Mouse (Mus musculus): ENCODE measurements around the gene Gm9639.
"Not testable (repeated sequence)": the region's sequence is repeated elsewhere in the genome, so short reads cannot be mapped to it uniquely, and the experiment has no call there.

Gm9639 gene

DNA sequence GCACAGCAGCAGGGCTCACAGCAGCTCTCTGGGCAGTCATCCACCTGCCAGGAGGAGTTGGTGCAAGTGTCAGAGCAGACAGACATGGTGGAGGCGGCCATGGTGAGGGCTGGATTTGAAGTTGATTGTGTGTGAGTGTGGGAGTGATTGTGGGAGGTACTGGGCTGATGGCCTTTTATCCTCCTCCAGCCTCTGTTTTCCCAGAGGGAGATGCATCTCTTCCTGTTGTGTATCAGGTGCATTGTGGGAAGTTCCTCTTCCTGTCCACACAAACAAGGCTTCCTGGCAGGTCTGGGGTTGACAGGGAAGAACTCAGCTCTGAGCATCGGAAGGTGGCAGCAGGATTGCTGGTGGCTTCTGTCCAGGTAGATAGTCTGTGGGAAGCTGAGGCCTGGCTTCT lies at the start of gene Gm9639:
Gm9639 (minus strand) TSS at position 101 of the 400 bp plus-strand sequence.
- in situ Hi-C loops (cut with MboI, MseI), result no loop called here

DNA sequence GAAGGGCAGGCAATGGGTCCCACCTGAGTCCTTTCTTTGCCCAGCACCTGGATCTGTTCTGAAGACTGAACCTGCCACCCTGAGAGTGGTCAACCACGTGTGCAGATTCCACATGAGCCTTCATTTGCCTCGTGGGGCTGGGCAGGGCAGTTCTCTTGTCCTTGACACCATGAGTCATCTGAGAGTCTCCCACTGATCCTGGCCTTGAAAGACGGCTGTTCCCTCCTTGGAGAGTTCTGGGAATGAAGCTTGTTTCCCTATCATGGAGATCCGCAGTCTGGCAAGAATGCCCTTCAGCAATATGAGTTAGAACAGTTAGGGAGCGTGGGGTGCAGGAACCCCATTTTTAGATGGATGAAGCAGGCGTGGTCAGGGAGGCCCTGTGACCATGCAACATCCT lies 44.1 kb upstream of the Gm9639 start:
- in situ Hi-C loops (cut with MboI, MseI), result no loop called here

DNA sequence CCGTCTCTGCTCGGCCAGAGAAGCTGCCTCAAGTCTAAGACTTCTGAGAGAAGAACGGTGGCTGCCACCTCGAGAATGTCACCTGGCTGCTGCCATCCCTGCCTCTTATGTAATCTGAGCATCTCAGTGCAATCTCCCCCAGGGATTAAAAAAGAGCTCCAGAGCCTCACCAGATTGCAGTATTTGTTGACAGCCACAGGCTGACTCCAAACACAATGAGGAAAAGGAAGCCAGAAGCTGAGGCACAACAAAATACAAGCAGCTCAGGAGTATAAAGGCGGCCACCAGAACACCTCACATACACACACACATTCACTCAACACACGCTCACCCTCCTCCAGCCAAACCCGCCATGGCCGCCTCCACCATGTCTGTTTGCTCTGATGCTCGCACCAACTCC lies 40.8 kb upstream of the Gm9639 start, which contains the start of gene Krtap10-10:
Krtap10-10 (plus strand) TSS at position 301 of the 400 bp plus-strand sequence.
- in situ Hi-C loops (cut with MboI, MseI), result no loop called here

DNA sequence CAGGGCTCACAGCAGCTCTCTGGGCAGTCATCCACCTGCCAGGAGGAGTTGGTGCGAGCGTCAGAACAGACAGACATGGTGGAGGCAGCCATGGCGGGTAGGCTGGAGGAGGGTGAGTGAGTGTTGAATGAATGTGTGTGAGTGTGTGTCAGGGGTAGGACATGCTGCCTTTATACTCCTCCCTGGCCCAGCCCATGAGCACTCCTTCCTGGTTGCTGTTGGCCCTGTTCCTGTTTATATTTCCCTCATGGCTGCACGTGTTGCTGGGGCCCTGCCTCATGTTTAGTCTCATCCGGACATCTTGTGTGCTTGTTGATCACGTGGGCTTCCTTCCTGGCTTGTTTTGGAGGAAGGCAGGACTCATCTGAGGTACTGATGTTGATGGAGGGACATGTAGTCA lies 32.1 kb upstream of the Gm9639 start, which contains the start of gene Krtap10-4:
Krtap10-4 (minus strand) TSS at position 145 of the 400 bp plus-strand sequence.
- in situ Hi-C loops (cut with MboI, MseI), result no loop called here

DNA sequence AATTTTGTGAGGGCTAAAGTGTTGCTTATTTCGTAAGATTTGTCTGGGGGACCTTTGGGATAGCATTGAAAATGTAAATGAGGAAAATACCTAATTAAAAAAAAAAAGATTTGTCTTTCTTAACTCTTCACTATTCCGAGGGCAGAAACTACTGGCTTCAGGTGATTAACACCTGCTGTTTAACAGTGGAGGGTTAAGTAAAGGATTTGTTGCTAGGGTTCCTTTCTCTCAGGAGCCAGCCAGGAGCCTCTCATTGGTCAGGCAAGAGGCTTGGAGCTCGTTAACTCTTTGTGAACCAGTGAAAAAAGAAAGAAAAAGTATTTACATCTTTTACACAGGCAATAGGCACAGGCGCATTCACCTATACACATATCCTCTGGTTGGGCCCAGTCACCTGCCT lies 24.3 kb upstream of the Gm9639 start:
- in situ Hi-C loops (cut with MboI, MseI), result no loop called here

DNA sequence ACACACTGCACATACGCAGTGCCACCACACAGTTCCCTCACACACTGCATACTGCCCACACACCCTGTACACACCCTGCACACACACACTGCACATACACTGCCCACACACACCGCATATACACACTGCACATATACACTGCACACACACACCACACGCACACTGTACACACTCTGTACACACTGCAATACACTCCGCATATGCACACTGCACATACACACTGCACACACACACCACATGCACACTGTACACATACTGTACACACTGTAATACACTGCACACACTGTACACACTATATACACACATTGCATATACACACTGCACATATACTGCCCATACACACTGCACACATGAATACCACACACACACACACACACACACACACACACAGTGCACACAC lies 23.6 kb upstream of the Gm9639 start:
- in situ Hi-C loops (cut with MboI, MseI), result no loop called here

DNA sequence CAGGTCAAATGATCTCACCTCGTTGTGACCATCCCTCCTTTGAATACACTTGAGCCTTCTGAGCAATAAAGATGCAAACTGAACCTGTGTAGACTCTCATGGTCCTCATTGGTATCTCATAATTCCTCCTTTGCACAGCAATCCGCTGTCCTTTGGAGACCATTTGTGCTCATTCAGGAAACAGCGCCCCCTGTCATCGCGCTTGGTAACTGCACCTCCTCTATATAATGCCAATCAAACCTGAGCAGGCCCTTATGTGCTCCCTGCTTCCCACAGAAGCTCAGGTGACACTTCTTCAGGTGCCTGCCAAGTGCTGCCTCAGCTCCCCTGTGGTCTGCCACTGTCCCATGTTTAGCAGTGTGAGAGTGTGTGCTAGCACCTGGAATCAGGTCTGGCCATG lies 20.6 kb upstream of the Gm9639 start:
- in situ Hi-C loops (cut with MboI, MseI), result no loop called here

DNA sequence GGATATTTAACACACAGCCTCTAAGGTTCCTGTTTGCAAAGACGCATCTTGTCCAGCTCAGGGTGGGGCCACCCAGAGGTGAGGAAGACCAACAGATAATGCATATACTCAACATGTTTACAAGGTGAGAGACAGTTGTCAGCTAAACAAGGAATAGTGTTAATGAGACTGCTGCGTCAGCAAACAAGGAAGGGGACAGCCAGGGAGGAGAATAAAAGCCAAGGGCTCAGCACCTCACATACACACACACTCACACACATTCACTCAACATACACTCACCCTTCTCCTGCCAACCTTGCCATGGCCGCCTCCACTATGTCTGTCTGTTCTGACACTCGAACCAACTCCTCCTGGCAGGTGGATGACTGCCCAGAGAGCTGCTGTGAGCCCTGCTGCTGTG lies 19.5 kb upstream of the Gm9639 start, which contains the start of gene Gm2696:
Gm2696 (plus strand) TSS at position 301 of the 400 bp plus-strand sequence.
- in situ Hi-C loops (cut with MboI, MseI), result no loop called here

DNA sequence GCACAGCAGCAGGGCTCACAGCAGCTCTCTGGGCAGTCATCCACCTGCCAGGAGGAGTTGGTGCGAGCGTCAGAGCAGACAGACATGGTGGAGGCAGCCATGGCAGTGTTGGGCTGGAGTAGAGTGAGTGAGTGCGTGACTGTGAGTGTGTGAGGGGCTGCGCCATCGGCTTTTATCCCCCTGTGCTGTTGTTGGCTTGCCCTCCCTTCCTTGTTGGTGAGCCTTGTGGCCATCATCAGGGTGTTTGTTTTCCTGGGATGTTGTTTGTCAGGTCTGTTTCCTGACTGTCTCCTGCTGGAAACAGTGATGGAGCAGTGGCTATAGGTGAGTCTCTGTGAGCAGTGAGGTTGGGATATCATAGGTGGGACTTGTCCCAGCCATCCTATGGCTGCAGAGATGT lies 16.9 kb upstream of the Gm9639 start, which contains the start of gene Gm9507:
Gm9507 (minus strand) TSS at position 101 of the 400 bp plus-strand sequence.
- in situ Hi-C loops (cut with MboI, MseI), result no loop called here

DNA sequence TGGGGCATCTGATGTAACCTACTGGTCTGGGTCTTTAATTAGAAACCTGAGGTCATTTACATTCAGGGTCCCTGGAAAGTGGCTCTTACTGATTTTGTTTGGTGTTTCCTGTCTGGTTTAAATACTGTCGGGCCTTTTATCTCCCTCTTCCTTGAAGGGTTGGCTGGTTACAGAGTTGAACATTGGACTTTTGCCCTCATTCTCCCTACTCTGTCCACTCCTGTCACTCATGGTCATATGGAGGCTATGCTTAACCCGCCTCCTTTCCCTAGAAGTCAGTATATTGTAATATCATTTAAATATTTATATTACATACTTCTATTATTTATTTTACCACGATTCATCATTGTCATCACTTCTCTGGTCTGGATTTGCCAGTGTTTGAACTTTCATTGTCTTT lies 9.2 kb upstream of the Gm9639 start:
- in situ Hi-C loops (cut with MboI, MseI), result no loop called here

DNA sequence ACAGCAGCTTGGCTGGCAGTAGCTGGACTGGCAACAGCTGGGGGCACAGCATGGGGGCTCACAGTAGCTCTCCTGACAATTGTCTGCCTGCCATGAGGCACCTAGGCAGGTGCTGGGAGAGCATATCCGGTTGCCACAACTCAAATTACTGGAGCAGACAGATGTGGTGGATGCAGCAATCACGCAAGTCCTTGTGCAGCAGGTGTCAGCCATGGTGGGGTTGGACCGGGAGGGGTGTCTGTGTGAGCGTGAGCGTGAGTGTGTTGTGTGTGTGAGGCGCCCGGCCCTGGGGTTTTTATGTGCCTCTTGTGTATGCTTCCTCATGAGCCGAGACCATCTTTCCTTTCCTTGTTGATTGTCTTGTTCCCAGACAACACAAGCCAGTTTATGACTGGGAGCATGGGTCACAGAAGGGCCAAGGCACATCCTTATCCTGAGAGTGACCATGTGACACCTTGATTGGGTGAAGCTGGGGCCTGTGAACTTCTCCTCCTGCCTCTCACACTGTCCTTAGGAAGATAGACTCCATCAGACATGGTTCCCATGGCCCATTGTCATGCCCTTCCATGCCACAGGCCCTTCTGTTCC lies 4.1 kb upstream of the Gm9639 start, which contains the start of gene Gm19668:
Gm19668 (minus strand) TSS at position 213 of the 588 bp plus-strand sequence.
- in situ Hi-C loops (cut with MboI, MseI), result no loop called here

DNA sequence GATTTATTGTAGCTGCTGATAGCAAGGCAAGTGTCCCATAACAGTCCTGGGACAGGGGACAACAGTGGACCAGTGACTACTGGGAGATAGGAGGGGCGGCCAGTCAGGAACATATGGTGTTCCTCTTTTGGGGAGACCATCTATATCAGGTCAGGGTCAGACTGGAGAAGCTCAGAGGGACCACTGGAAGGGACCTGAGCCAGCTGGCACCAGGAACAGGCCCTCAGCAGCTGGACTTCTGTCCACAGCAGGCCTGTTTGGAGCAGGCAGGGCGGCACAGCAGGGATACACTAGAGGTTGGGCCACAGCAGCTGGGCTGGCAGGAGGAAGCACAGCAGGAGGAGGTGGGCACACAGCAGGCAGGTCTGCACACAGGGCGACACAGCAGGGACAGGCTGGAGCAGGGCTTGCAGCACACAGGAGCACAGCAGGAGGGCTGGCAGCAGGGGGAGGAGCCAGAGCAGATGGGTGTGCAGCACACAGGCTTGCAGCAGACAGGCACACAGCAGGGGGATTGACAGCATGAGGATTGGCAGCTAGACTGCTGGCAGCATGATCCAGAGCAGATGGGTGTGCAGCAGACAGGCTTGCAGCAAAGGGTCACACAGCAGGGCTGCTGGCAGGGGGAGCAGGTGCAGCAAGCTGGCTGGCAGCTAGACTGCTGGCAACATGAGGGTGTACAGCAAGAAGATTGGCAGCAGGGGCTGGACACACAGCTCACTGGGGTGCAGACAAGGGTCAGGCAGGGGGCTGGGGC lies 3.5 kb upstream of the Gm9639 start:
- in situ Hi-C loops (cut with MboI, MseI), result not testable (repeated sequence)

DNA sequence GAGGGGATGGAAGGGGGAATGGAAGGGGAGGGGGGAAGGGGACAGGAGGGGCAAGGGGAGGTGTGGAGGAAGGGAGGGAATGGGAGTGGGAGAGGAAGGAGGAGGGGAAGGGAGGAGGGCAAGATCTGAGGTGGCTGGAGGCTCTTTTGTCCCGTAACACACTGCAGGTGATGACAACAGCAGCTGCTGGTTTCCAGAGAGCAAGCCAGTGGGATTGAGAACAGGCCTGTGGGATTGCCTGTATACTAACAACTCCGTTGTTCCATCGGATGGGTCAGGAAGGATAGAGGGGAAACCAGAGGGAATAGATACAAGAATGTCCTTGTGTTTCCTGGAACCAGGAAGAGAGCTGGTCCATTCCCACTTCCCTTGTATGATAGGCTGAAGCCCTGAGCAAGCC lies 2.8 kb upstream of the Gm9639 start:
- in situ Hi-C loops (cut with MboI, MseI), result no loop called here

DNA sequence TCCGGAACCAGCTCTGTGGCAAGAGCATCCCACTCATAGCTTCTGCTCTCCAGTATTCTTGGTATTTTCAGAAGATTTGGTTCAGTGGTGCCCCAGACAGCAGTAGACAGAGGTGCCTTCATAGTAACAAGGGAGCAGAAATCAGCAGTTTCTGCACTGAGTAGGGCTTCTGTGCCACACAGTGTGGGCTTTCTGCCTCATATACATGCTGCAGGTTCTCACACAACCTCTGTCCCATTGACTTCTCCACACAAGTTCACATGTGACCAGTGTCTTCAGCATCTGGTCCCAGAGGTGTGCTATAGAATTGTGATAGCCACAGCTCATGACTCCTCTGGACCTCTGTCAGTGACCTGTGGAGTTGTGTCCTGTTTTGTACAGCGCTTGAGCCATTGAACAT lies 6.3 kb downstream of the Gm9639 start:
- in situ Hi-C loops (cut with MboI, MseI), result no loop called here

DNA sequence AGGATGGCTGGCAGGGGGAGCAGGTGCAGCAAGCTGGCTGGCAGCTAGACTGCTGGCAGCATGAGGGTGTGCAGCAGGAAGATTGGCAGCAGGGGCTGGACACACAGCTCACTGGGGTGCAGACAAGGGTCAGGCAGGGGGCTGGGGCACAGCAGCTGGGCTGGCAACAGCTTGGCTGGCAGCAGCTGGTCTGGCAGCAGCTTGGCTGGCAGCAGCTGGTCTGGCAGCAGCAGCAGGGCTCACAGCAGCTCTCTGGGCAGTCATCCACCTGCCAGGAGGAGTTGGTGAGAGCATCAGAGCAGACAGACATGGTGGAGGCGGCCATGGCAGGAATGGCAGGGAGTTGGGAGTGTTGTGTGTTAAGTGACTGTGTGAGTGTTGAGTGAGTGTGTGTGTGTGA lies 7.0 kb downstream of the Gm9639 start, which contains the start of gene Gm7137:
Gm7137 (minus strand) TSS at position 325 of the 400 bp plus-strand sequence.
- in situ Hi-C loops (cut with MboI, MseI), result not testable (repeated sequence)

DNA sequence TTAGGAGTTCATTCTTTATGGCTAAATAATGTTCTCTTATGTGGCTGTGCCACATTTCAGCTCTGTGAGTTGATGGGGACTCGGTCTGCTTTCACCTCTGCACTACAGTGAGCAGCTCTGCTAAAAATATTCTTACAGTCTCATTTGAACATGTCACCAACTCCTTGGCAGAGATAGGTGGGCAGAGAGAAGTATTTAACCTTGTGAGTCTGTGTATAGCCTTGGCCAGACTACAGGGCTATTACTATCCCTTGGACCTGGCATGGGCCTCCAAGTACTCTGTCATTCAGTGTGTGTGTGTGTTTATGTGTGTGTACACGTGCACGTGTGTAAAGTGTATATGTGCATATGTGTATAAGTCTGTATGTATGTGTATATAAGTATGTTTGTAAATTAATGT lies 11.5 kb downstream of the Gm9639 start:
- in situ Hi-C loops (cut with MboI, MseI), result not testable (repeated sequence)

DNA sequence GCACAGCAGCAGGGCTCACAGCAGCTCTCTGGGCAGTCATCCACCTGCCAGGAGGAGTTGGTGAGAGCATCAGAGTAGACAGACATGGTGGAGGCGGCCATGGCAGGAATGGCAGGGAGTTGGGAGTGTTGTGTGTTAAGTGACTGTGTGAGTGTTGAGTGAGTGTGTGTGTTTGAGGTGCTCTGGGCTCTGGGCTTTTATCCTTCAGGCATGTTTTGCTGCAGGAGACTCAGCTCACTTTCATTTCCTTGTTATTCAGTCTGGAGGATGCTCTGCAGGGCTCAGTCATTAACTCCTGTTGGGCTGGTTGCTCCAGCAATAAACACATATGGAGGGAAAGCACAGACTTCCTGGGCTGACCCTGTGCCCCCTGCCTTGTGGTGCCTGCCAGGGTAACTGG lies 12.4 kb downstream of the Gm9639 start, which contains the start of gene Gm3250:
Gm3250 (minus strand) TSS at position 101 of the 400 bp plus-strand sequence.
- in situ Hi-C loops (cut with MboI, MseI), result not testable (repeated sequence)

DNA sequence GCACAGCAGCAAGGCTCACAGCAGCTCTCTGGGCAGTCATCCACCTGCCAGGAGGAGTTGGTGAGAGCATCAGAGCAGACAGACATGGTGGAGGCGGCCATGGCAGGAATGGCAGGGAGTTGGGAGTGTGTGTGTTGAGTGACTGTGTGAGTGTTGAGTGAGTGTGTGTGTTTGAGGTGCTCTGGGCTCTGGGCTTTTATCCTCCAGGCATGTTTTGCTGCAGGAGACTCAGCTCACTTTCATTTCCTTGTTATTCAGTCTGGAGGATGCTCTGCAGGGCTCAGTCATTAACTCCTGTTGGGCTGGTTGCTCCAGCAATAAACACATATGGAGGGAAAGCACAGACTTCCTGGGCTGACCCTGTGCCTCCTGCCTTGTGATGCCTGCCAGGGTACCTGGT lies 18.0 kb downstream of the Gm9639 start, which contains the start of gene Gm7138:
Gm7138 (minus strand) TSS at position 101 of the 400 bp plus-strand sequence.
- in situ Hi-C loops (cut with MboI, MseI), result not testable (repeated sequence)

DNA sequence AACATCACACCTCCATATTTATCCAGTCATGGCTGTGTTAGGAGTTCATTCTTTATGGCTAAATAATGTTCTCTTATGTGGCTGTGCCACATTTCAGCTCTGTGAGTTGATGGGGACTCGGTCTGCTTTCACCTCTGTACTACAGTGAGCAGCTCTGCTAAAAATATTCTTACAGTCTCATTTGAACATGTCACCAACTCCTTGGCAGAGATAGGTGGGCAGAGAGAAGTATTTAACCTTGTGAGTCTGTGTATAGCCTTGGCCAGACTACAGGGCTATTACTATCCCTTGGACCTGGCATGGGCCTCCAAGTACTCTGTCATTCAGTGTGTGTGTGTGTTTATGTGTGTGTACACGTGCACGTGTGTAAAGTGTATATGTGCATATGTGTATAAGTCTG lies 22.7 kb downstream of the Gm9639 start:
- in situ Hi-C loops (cut with MboI, MseI), result not testable (repeated sequence)

DNA sequence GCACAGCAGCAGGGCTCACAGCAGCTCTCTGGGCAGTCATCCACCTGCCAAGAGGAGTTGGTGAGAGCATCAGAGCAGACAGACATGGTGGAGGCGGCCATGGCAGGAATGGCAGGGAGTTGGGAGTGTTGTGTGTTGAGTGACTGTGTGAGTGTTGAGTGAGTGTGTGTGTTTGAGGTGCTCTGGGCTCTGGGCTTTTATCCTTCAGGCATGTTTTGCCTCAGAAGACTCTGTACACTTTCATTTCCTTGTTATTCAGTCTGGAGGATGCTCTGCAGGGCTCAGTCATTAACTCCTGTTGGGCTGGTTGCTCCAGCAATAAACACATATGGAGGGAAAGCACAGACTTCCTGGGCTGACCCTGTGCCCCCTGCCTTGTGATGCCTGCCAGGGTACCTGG lies 23.7 kb downstream of the Gm9639 start, which contains the start of gene Gm3238:
Gm3238 (minus strand) TSS at position 101 of the 400 bp plus-strand sequence.
- in situ Hi-C loops (cut with MboI, MseI), result not testable (repeated sequence)

DNA sequence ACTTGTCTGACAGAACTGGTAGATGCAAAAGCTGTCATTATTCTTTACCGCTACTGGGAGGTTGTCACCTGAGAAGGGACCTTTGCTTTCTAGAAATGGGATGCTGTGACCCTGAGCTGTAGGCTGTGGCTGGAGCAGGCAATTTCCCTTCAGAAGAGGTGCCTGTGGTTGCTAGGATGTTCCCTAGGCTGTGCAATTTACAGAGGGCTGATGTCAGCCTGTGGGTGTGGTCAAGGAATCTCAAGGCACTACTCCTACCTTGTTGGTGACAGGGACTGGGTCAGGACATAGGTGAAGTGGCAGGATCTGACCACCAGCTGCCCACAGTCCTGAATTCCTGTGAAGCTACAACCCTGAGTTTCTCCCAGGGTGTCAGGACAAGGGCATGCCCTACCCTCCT lies 25.1 kb downstream of the Gm9639 start:
- in situ Hi-C loops (cut with MboI, MseI), result no loop called here

DNA sequence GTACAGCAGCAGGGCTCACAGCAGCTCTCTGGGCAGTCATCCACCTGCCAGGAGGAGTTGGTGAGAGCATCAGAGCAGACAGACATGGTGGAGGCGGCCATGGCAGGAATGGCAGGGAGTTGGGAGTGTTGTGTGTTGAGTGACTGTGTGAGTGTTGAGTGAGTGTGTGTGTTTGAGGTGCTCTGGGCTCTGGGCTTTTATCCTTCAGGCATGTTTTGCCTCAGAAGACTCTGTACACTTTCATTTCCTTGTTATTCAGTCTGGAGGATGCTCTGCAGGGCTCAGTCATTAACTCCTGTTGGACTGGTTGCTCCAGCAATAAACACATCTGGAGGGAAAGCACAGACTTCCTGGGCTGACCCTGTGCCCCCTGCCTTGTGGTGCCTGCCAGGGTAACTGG lies 35.3 kb downstream of the Gm9639 start, which contains the start of gene Gm3233:
Gm3233 (minus strand) TSS at position 101 of the 400 bp plus-strand sequence.
- in situ Hi-C loops (cut with MboI, MseI), result not testable (repeated sequence)
